ENCODE assay signal across 7 mouse cellular contexts in genomic region chr5:112576993-112577670, GRCm38 (mm10). TPM values are rescaled to one million over a fixed set of nuclear protein-coding genes. Genes with fewer than 3 reads are reported as not detected.
A peak's percentile ranks its signal among the peaks of the same experiment; 100 is the strongest.
DNase-seq lines count a peak whose midpoint lies in the region; ATAC-seq and TF ChIP-seq lines count a peak whose summit lies in the region.

Gene Sez6l (minus strand): TSS chr5:112577185.

- H3K36me3 ChIP-seq in ES-E14 (ENCODE audit: control insufficient read depth, insufficient read depth, low read length, poor library complexity, severe bottlenecking) = no peaks in the 10 kb centered on the region
- H3K36me3 ChIP-seq in forebrain, embryonic 10.5 days (replicated peaks) = no peaks in the 10 kb centered on the region
- H3K36me3 ChIP-seq in hindbrain, embryonic 13.5 days = no peaks in the 10 kb centered on the region
- no peaks in the 10 kb centered on the region for H3K36me3 ChIP-seq in midbrain, postnatal 0 days (ENCODE audit: insufficient read depth, low read length)

- no peak within 1 kb of the TSS for H3K27ac ChIP-seq in ES-E14 (ENCODE audit: insufficient read depth, low read depth, low read length, poor library complexity, severe bottlenecking)
- H3K27ac ChIP-seq in forebrain, embryonic 10.5 days = peak within 1 kb of the TSS; percentile 75
- H3K27ac ChIP-seq in hindbrain, embryonic 13.5 days = peak within 1 kb of the TSS; percentile 88
- peak within 1 kb of the TSS; percentile 87 for H3K27ac ChIP-seq in midbrain, postnatal 0 days (ENCODE audit: low read depth, low read length)

- WGBS in forebrain, embryonic 10.5 days = 0% methylated on average over 45 of the region's 50 CpGs
- under 1% methylated on average over 48 of the region's 50 CpGs for WGBS in hindbrain, embryonic 13.5 days
- under 1% methylated on average over 38 of the region's 50 CpGs for WGBS in midbrain, postnatal 0 days

- in situ Hi-C loops in ES-E14 (cut with MboI; ENCODE audit: low sequenced_read_pairs in 2 of 2, unreplicated experiment in 2 of 2) = no loop called here

- ATAC-seq in hindbrain, embryonic 13.5 days (ENCODE audit: low FRiP score) = peak; percentile 69
- peak; percentile 67 for ATAC-seq in midbrain, postnatal 0 days (ENCODE audit: low FRiP score)
- ATAC-seq in megakaryocyte-erythroid progenitor cell, adult 5-6 weeks (replicated peaks; ENCODE audit: low FRiP score, low TSS enrichment, poor library complexity, severe bottlenecking) = no peak

- intact Hi-C loops in left cerebral cortex, postnatal 36 days (cut with DNase I) = loop anchor here (1.0 to 10.0 kb wide), 5 partner anchors 70 to 478 kb away; no protein-coding TSS in a partner anchor

- H3K9ac ChIP-seq in ES-E14 (ENCODE audit: insufficient read depth, low read depth, low read length, poor library complexity, severe bottlenecking) = peak within 1 kb of the TSS; percentile 15
- H3K9ac ChIP-seq in hindbrain, embryonic 13.5 days = peak within 1 kb of the TSS; percentile 92
- peak within 1 kb of the TSS; percentile 96 for H3K9ac ChIP-seq in midbrain, postnatal 0 days (replicated peaks; ENCODE audit: low read length, poor library complexity, severe bottlenecking)

- H3K27me3 ChIP-seq in forebrain, embryonic 10.5 days (ENCODE audit: poor library complexity, severe bottlenecking) = peaks cover 100% of the 10 kb centered on the region
- peaks cover 20% of the 10 kb centered on the region; the same call in 1 of the 2 replicates for H3K27me3 ChIP-seq in hindbrain, embryonic 13.5 days
- no peaks in the 10 kb centered on the region for H3K27me3 ChIP-seq in midbrain, postnatal 0 days (ENCODE audit: insufficient read depth, low read length)

- no peak for DNase-seq in ES-E14 (ENCODE audit: low read depth, low spot score)
- DNase-seq in adrenal gland, postnatal 36 days = peak; percentile 47 to 51
- peak; percentile 63 for DNase-seq in forebrain, embryonic 10.5 days (ENCODE audit: extremely low spot score, low spot score)
- peak; percentile 80 to 88 for DNase-seq in left cerebral cortex, postnatal 36 days (ENCODE audit: low spot score in 2 of 2)
- peak; percentile 90 for DNase-seq in midbrain, postnatal 0 days (ENCODE audit: low spot score)

- H3K4me2 ChIP-seq in hindbrain, embryonic 13.5 days = peak within 1 kb of the TSS; percentile 72
- peak within 1 kb of the TSS; percentile 82 for H3K4me2 ChIP-seq in midbrain, postnatal 0 days (ENCODE audit: low read depth, low read length, poor library complexity, severe bottlenecking)

- peak within 1 kb of the TSS; percentile 61 to 66; a peak in 3 of 4 replicates for H3K4me3 ChIP-seq in ES-E14 (ENCODE audit: insufficient read depth in 1 of 2, low read depth in 1 of 2, low read length in 2 of 2, poor library complexity in 1 of 2, severe bottlenecking in 1 of 2)
- H3K4me3 ChIP-seq in forebrain, embryonic 10.5 days = peak within 1 kb of the TSS; percentile 57
- H3K4me3 ChIP-seq in hindbrain, embryonic 13.5 days = peak within 1 kb of the TSS; percentile 76
- peak within 1 kb of the TSS; percentile 83 for H3K4me3 ChIP-seq in midbrain, postnatal 0 days (ENCODE audit: low read depth, low read length)

- TF ChIP-seq CTCF in midbrain, postnatal 0 days (IDR thresholded peaks at IDR 0.05) = peak; percentile 61

- H3K4me1 ChIP-seq in ES-E14 (ENCODE audit: control insufficient read depth in 2 of 2, insufficient read depth in 2 of 2, low read length in 2 of 2, poor library complexity in 1 of 2) = peaks cover 0 to 8% of the 10 kb centered on the region in 2 experiments; a peak in 1 of 4 replicates
- peaks cover 50% of the 10 kb centered on the region for H3K4me1 ChIP-seq in forebrain, embryonic 10.5 days
- H3K4me1 ChIP-seq in hindbrain, embryonic 13.5 days (replicated peaks) = peaks cover 67% of the 10 kb centered on the region
- peaks cover 17% of the 10 kb centered on the region; the same call in 1 of the 2 replicates for H3K4me1 ChIP-seq in midbrain, postnatal 0 days (ENCODE audit: insufficient read depth, low read length)

- H3K9me3 ChIP-seq in ES-E14 (ENCODE audit: control insufficient read depth, insufficient read depth, low read depth, low read length) = no peaks in the 10 kb centered on the region
- no peaks in the 10 kb centered on the region for H3K9me3 ChIP-seq in forebrain, embryonic 10.5 days
- H3K9me3 ChIP-seq in hindbrain, embryonic 13.5 days = no peaks in the 10 kb centered on the region
- H3K9me3 ChIP-seq in midbrain, postnatal 0 days (ENCODE audit: low read length) = no peaks in the 10 kb centered on the region

TF ChIP-seq in ES-E14, 5 proteins besides CTCF, POLR2A, EP300 and RAD21:
- TF ChIP-seq CHD2 (IDR thresholded peaks at IDR 0.05; ENCODE audit: low read depth, low read length) = no peak
- no peak for TF ChIP-seq MAFK (IDR thresholded peaks at IDR 0.05; ENCODE audit: insufficient read depth, low read depth, low read length)
- TF ChIP-seq ZNF384 (IDR thresholded peaks at IDR 0.05; ENCODE audit: low read depth, low read length) = no peak
- no peak for TF ChIP-seq ZC3H11A (IDR thresholded peaks at IDR 0.05; ENCODE audit: borderline replicate concordance, low read depth, low read length)
- TF ChIP-seq HCFC1 (IDR thresholded peaks at IDR 0.05; ENCODE audit: borderline replicate concordance, insufficient read depth, low read length) = no peak
TF ChIP-seq in ES-E14: peak in this region for 0.

RNA-seq across cellular contexts. Expression of gene Sez6l, which starts in this region (rescaled TPM):
- total RNA-seq in ES-E14 (2012; rRNA removed) = 0.13 and 0.32 TPM in 2 replicates
- total RNA-seq in adrenal gland, postnatal 36 days (2021) = 1 to 10 TPM; 3.6 to 8.7 TPM
- 0.65 and 1.4 TPM in 2 replicates for polyA plus RNA-seq in forebrain, embryonic 10.5 days (2016; fragmentation: Nextera tagmentation; extraction: Ambion mirVana)
- 28.4 and 32.5 TPM in 2 replicates for polyA plus RNA-seq in hindbrain, embryonic 13.5 days (2015; fragmentation: Nextera tagmentation; extraction: Ambion mirVana)
- 100 to 1,000 TPM; 163 to 173 TPM for total RNA-seq in left cerebral cortex, postnatal 36 days (2021)
- 101 and 115 TPM in 2 replicates for total RNA-seq in midbrain, postnatal 0 days (2014; rRNA removed)
- polyA plus RNA-seq in midbrain, postnatal 0 days (2015; fragmentation: Nextera tagmentation; extraction: Ambion mirVana) = 60.7 and 65.7 TPM in 2 replicates
- total RNA-seq in megakaryocyte-erythroid progenitor cell, adult 5-6 weeks (2014; fragmentation: Nextera tagmentation) = not detected in 2 replicates
- total RNA-seq in megakaryocyte-erythroid progenitor cell, adult 5-6 weeks (2017) = not detected in 2 replicates

Comparison
In these comparisons a context has a peak if more than half of its experiments do, and no peak if none do; other contexts are left out.
1. RNA of gene Sez6l (total RNA-seq): 163 to 173 TPM in left cerebral cortex, postnatal 36 days and 101 to 115 TPM in midbrain, postnatal 0 days; 3.6 to 8.7 TPM in adrenal gland, postnatal 36 days, 0.13 to 0.32 TPM in ES-E14 and not detected in megakaryocyte-erythroid progenitor cell, adult 5-6 weeks; every median in the first group is over 10 times any median in the second.
2. RNA of gene Sez6l (polyA plus RNA-seq): 60.7 to 65.7 TPM in midbrain, postnatal 0 days and 28.4 to 32.5 TPM in hindbrain, embryonic 13.5 days; 0.65 to 1.4 TPM in forebrain, embryonic 10.5 days; every median in the first group is over 10 times any median in the second.
3. H3K9ac ChIP-seq: peak in every context shown above with its lines; median percentile 96 in midbrain, postnatal 0 days; 92 in hindbrain, embryonic 13.5 days; 15 in ES-E14.
4. Peak in every context shown above with its lines, with median percentiles within 50 percentile points of each other: H3K4me3 ChIP-seq.